Mouse (Mus musculus) kidney, embryonic 14.5 days (tissue): ENCODE data around the gene Zkscan1. TPM values are rescaled to one million over a fixed set of nuclear protein-coding genes. Genes with fewer than 3 reads are reported as not detected.
"Not testable (repeated sequence)": the region's sequence is repeated elsewhere in the genome, so short reads cannot be mapped to it uniquely, and the experiment has no call there.

ENCODE experiments used
- ATAC-seq: fragments of 200-750 bp; cut with Nextera tagmentation; 2 replicates; pipeline ENCODE4 v1.8.0; 2017; ENCODE audit warnings: moderate number of reproducible peaks, mild to moderate bottlenecking, moderate TSS enrichment, moderate library complexity; ENCODE audit not compliant: low FRiP score, low TSS enrichment
- H3K27ac ChIP-seq: fragments of 300-500 bp; sonication (generic); 2 replicates; pipeline ENCODE4 v1.5.1; 2014; ENCODE audit warnings: low read depth, mild to moderate bottlenecking, low read length, moderate library complexity, mixed read lengths
- H3K27me3 ChIP-seq: fragments of 300-500 bp; sonication (generic); 2 replicates; pipeline ENCODE4 v1.6.1; 2014; ENCODE audit warnings: mild to moderate bottlenecking, low read length; ENCODE audit not compliant: control insufficient read depth, insufficient read depth
- H3K36me3 ChIP-seq: fragments of 300-500 bp; sonication (generic); 2 replicates; pipeline ENCODE4 v1.6.1; 2014; ENCODE audit warnings: low read length, mixed read lengths; ENCODE audit not compliant: control insufficient read depth, insufficient read depth
- H3K4me1 ChIP-seq: fragments of 300-500 bp; sonication (generic); 2 replicates; pipeline ENCODE4 v1.6.1; 2014; ENCODE audit warnings: low read length, mixed read lengths; ENCODE audit not compliant: control insufficient read depth, insufficient read depth
- H3K4me2 ChIP-seq: fragments of 300-500 bp; sonication (generic); replicated peaks from 2 replicates; pipeline ENCODE4 v1.6.1; 2014; ENCODE audit warnings: low read depth, mild to moderate bottlenecking, low read length
- H3K4me3 ChIP-seq: fragments of 300-500 bp; sonication (generic); 2 replicates; pipeline ENCODE4 v1.5.1; 2014; ENCODE audit warnings: mild to moderate bottlenecking, low read length
- H3K9ac ChIP-seq: fragments of 300-500 bp; sonication (generic); 2 replicates; pipeline ENCODE4 v1.6.1; 2014; ENCODE audit warnings: low read depth, mild to moderate bottlenecking, low read length, moderate library complexity
- H3K9me3 ChIP-seq: fragments of 300-500 bp; sonication (generic); 2 replicates; pipeline ENCODE4 v1.6.1; 2016; ENCODE audit warnings: low read length; ENCODE audit not compliant: control insufficient read depth
- WGBS: fragments of 180-500 bp; shearing (Covaris S2); extraction: QIAGEN DNeasy Blood & Tissue Kit; methylation state at CpG from one replicate; pipeline ENCODE4 v1.1.7; 2014; 5-methylcytosine and 5-hydroxymethylcytosine counted together
- polyA plus RNA-seq: library from polyadenylated mRNA; unstranded; fragments of >200 nt; fragmentation: Nextera tagmentation; extraction: Ambion mirVana; gene quantifications from 2 replicates; pipeline ENCODE4 v1.2.1, GENCODE M21; 2014

The Zkscan1 gene
- polyA plus RNA-seq, 1 experiment from 2014 or later: 33.7 TPM

- 72% methylated on average over 2 of the region's 2 CpGs for WGBS
- Histone ChIP-seq H3K36me3 (peaks cover 54% of the 10 kb centered on the region), H3K9ac (no peak overlapping the region), H3K4me2 (no peak overlapping the region), H3K4me1 (no peaks in the 10 kb centered on the region), H3K27ac (no peak overlapping the region), H3K9me3 (no peaks in the 10 kb centered on the region), H3K27me3 (no peaks in the 10 kb centered on the region), H3K4me3 (no peak overlapping the region)
- no peak for ATAC-seq
These were observed 20.1 kb downstream of the Zkscan1 start for GRCm38 (mm10) chr5:138104976-138105375.

GRCm38 (mm10) chr5:138107130-138107529 lies 22.2 kb downstream of the Zkscan1 start:
- Histone ChIP-seq H3K4me1 (no peaks in the 10 kb centered on the region), H3K36me3 (peaks cover 34% of the 10 kb centered on the region), H3K9ac (no peak overlapping the region), H3K9me3 (no peaks in the 10 kb centered on the region), H3K27me3 (no peaks in the 10 kb centered on the region), H3K4me2 (no peak overlapping the region), H3K4me3 (no peak overlapping the region), H3K27ac (no peak overlapping the region)
- WGBS: 71% methylated on average over 3 of the region's 3 CpGs
- ATAC-seq: no peak

GRCm38 (mm10) chr5:138109847-138110396 lies 25.0 kb downstream of the Zkscan1 start:
- not testable (repeated sequence) for H3K27me3 ChIP-seq, H3K9me3 ChIP-seq, ATAC-seq, H3K9ac ChIP-seq, H3K4me2 ChIP-seq, H3K4me3 ChIP-seq, H3K27ac ChIP-seq, H3K4me1 ChIP-seq, H3K36me3 ChIP-seq
- 61% methylated on average over 4 of the region's 4 CpGs for WGBS

- Histone ChIP-seq H3K4me2 (peak within 1 kb of the TSS; percentile 49), H3K27ac (peak within 1 kb of the TSS; percentile 85), H3K9ac (peak within 1 kb of the TSS; percentile 66), H3K4me3 (peak within 1 kb of the TSS; percentile 52), H3K9me3 (no peaks in the 10 kb centered on the region), H3K36me3 (peaks cover 6% of the 10 kb centered on the region; the same call in 1 of the 2 replicates), H3K27me3 (no peaks in the 10 kb centered on the region), H3K4me1 (peaks cover 4% of the 10 kb centered on the region; the same call in 1 of the 2 replicates)
- ATAC-seq: peak; percentile 96
- 7% methylated on average over 38 of the region's 38 CpGs for WGBS
These were observed 31.6 kb downstream of the Zkscan1 start, which contains the start of gene Zscan21 for GRCm38 (mm10) chr5:138116255-138117198. Gene Zscan21 (plus strand): TSS chr5:138116903.

- Histone ChIP-seq H3K9ac (peak overlapping the region; percentile 66), H3K4me2 (peak overlapping the region; percentile 47), H3K27ac (peak overlapping the region; percentile 85), H3K4me1 (peaks cover 4% of the 10 kb centered on the region; the same call in 1 of the 2 replicates), H3K27me3 (no peaks in the 10 kb centered on the region), H3K9me3 (no peaks in the 10 kb centered on the region), H3K4me3 (peak overlapping the region; percentile 52), H3K36me3 (peaks cover 6% of the 10 kb centered on the region; the same call in 1 of the 2 replicates)
- WGBS: 5% methylated on average over 16 of the region's 16 CpGs
- peak; percentile 36; the same call in 1 of the 2 replicates for ATAC-seq
These were observed 32.5 kb downstream of the Zkscan1 start for GRCm38 (mm10) chr5:138117199-138118015.

- Histone ChIP-seq H3K4me3 (peak overlapping the region; percentile 52), H3K4me1 (peaks cover 4% of the 10 kb centered on the region; the same call in 1 of the 2 replicates), H3K36me3 (peaks cover 6% of the 10 kb centered on the region; the same call in 1 of the 2 replicates), H3K27ac (no peak overlapping the region; the same call in 1 of the 2 replicates), H3K9ac (peak overlapping the region; percentile 66; the same call in 1 of the 2 replicates), H3K27me3 (no peaks in the 10 kb centered on the region), H3K9me3 (no peaks in the 10 kb centered on the region), H3K4me2 (peak overlapping the region; percentile 47)
- no peak for ATAC-seq
- 72% methylated on average over 3 of the region's 3 CpGs for WGBS
These were observed 33.2 kb downstream of the Zkscan1 start for GRCm38 (mm10) chr5:138118041-138118440.

- H3K36me3 ChIP-seq: peaks cover 70% of the 10 kb centered on the region
- WGBS: 66% methylated on average over 5 of the region's 5 CpGs
- ATAC-seq: no peak
These were observed 47.7 kb downstream of the Zkscan1 start for GRCm38 (mm10) chr5:138132425-138133064.

GRCm38 (mm10) chr5:138137257-138137656 lies 52.4 kb downstream of the Zkscan1 start:
- Histone ChIP-seq H3K9ac (no peak overlapping the region), H3K4me3 (no peak overlapping the region), H3K4me2 (no peak overlapping the region), H3K36me3 (peaks cover 30% of the 10 kb centered on the region), H3K9me3 (no peaks in the 10 kb centered on the region), H3K27ac (no peak overlapping the region), H3K27me3 (no peaks in the 10 kb centered on the region), H3K4me1 (no peaks in the 10 kb centered on the region)
- WGBS: 68% methylated on average over 4 of the region's 4 CpGs
- ATAC-seq: no peak

More at GRCm38 (mm10) chr5:138132425-138133064, 47.7 kb downstream of the Zkscan1 start:
- Histone ChIP-seq H3K9ac (no peak overlapping the region), H3K4me2 (no peak overlapping the region), H3K27ac (no peak overlapping the region), H3K27me3 (no peaks in the 10 kb centered on the region), H3K9me3 (no peaks in the 10 kb centered on the region), H3K4me1 (no peaks in the 10 kb centered on the region), H3K4me3 (no peak overlapping the region)
